Mouse (Mus musculus): ENCODE data around the gene Slc19a3.
"Not testable (repeated sequence)": the region's sequence is repeated elsewhere in the genome, so short reads cannot be mapped to it uniquely, and the experiment has no call there.

Gene Slc19a3

GRCm38 (mm10) chr1:83007471-83007870 lies 30.8 kb downstream of the Slc19a3 start:
- no peak for DNase-seq (ENCODE audit: low read depth, low spot score)

GRCm38 (mm10) chr1:83006218-83007179 lies 31.7 kb downstream of the Slc19a3 start:
- DNase-seq (ENCODE audit: low read depth, low spot score): no peak

GRCm38 (mm10) chr1:83000306-83000705 lies 37.9 kb downstream of the Slc19a3 start, which contains the start of gene Gm47959:
Gene Gm47959 (plus strand): TSS chr1:83000548.
- not testable (repeated sequence) for DNase-seq (ENCODE audit: low read depth, low spot score)

GRCm38 (mm10) chr1:82993947-82994346 lies 44.3 kb downstream of the Slc19a3 start:
- no peak for DNase-seq (ENCODE audit: low read depth, low spot score)

GRCm38 (mm10) chr1:82992093-82992492 lies 46.2 kb downstream of the Slc19a3 start:
- DNase-seq (ENCODE audit: low read depth, low spot score): no peak

- DNase-seq (ENCODE audit: low read depth, low spot score): no peak
Measured at GRCm38 (mm10) chr1:82991596-82991995, 46.7 kb downstream of the Slc19a3 start.

GRCm38 (mm10) chr1:82991062-82991461 lies 47.2 kb downstream of the Slc19a3 start:
- no peak for DNase-seq (ENCODE audit: low read depth, low spot score)

- DNase-seq (ENCODE audit: low read depth, low spot score): peak; percentile 69
Measured at GRCm38 (mm10) chr1:82987530-82988198, 50.6 kb downstream of the Slc19a3 start.

GRCm38 (mm10) chr1:82986738-82987137 lies 51.5 kb downstream of the Slc19a3 start:
- DNase-seq (ENCODE audit: low read depth, low spot score): no peak

GRCm38 (mm10) chr1:82977840-82978239 lies 60.4 kb downstream of the Slc19a3 start:
- DNase-seq (ENCODE audit: low read depth, low spot score): no peak

GRCm38 (mm10) chr1:82975750-82976149 lies 62.5 kb downstream of the Slc19a3 start:
- DNase-seq (ENCODE audit: low read depth, low spot score): no peak

- DNase-seq (ENCODE audit: low read depth, low spot score): no peak
Measured at GRCm38 (mm10) chr1:82974342-82974741, 63.9 kb downstream of the Slc19a3 start.

- DNase-seq (ENCODE audit: low read depth, low spot score): no peak
Measured at GRCm38 (mm10) chr1:82973901-82974300, 64.3 kb downstream of the Slc19a3 start.

- no peak for DNase-seq (ENCODE audit: low read depth, low spot score)
Measured at GRCm38 (mm10) chr1:82973244-82973643, 65.0 kb downstream of the Slc19a3 start.

GRCm38 (mm10) chr1:82972046-82972445 lies 66.2 kb downstream of the Slc19a3 start:
- DNase-seq (ENCODE audit: low read depth, low spot score): no peak

GRCm38 (mm10) chr1:82966413-82966812 lies 71.8 kb downstream of the Slc19a3 start:
- no peak for DNase-seq (ENCODE audit: low read depth, low spot score)

Measured in forelimb bud, embryonic 11.5 days (tissue).